Mouse (Mus musculus) heart, adult 2 months (tissue): Measurements from ENCODE around the gene Atg10.

Experiments
- CTCF ChIP-seq: fragments of 200-600 bp; IDR thresholded peaks from 2 replicates; pipeline ENCODE4 v1.8.1; 2022; ENCODE audit warnings: antibody characterized with exemption, mild to moderate bottlenecking, moderate library complexity
- EP300 ChIP-seq: fragments of 200-500 bp; IDR thresholded peaks from 2 replicates; pipeline ENCODE4 v1.6.1; 2011; ENCODE audit warnings: low read depth, low read length, control low read depth; ENCODE audit not compliant: insufficient read depth
- POLR2A ChIP-seq: fragments of 200-500 bp; IDR thresholded peaks from 2 replicates; pipeline ENCODE4 v1.6.1; 2011; ENCODE audit warnings: mild to moderate bottlenecking, low read depth, low read length, control low read depth; ENCODE audit not compliant: insufficient read depth

GRCm38 (mm10) chr13:91168486-91168885 is 55.3 kb downstream of the Atg10 start:
- TF ChIP-seq CTCF (no peak), EP300 (no peak), POLR2A (no peak)
